Mouse (Mus musculus): Measurements from ENCODE around the gene Myrf. TPM values are rescaled to one million over a fixed set of nuclear protein-coding genes. Genes with fewer than 3 reads are reported as not detected.

Gene Myrf
- polyA plus RNA-seq, 1 experiment from 2014 or later = 2.1 TPM

DNA sequence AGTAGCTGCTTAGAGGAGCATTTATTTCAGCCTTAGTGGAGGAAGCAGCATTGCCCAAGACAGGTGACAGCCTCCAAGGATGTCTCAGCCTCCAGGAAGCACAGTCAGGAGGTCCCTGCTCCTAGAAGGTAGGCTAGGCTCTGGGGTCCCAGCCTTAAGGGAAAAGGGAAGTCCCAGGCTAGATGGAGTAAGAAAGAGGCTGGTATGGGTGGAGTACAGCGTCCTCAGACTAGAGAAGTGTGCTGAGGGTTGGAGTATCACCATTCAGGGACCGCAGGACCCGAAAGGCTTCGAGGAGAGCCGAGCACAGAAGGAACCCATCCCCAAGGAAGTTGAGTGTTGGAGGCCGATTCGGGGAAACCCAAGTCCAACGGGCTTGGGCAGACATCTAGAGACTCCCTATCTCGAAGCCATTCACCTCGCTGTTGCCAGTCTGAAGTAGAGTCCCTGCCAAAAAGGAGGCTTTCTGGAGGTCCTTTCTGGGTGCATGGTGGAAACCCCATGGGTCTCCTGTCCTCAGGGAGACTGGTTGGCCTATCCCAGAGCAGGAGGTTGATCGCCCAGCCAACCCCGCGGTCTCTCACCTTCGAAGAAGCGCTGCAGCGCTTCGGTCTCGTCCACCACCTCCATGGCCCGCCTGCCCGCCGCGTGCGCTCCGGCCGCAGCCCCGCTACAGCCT lies 434 bp downstream of the Myrf start:
- Histone ChIP-seq H3K9me3 (0 out of 2 replicates have a peak, but pooled peaks cover 3% of the 10 kb centered on the region), H3K4me1 (replicated peaks) (peaks cover 43% of the 10 kb centered on the region), H3K27me3 (ENCODE audit: insufficient read depth, poor library complexity, severe bottlenecking) (peaks cover 19% of the 10 kb centered on the region), H3K4me3 (peak overlapping the region; percentile 62), H3K27ac (peak overlapping the region; percentile 85), H3K36me3 (no peaks in the 10 kb centered on the region)
- DNase-seq (ENCODE audit: low spot score) = no peak
- WGBS = 4% methylated on average over 26 of the region's 26 CpGs

DNA sequence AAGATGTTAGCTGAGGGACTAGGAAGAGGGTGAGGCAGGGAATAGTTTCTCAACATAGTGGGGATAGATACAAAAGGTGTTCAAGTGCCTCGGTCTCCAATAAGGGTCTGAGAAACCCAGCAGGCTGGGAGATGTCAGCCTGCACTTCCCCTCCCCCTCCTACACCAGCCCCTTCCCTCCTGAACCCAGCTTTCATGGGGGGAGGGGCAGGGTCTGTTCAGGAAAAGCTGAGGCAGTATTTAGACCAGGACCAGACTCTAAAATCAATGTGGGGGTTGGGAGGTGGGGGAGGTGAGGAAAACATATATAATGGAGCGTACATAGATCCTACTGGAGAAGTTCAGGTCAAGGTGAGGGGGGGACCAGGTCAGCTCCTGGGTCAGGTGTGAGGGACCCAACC lies 1.1 kb downstream of the Myrf start:
- H3K27me3 ChIP-seq (ENCODE audit: insufficient read depth, poor library complexity, severe bottlenecking) = peaks cover 19% of the 10 kb centered on the region
- no peaks in the 10 kb centered on the region for H3K36me3 ChIP-seq
- no peak for DNase-seq (ENCODE audit: low spot score)
- no peak overlapping the region for H3K27ac ChIP-seq
- 0 out of 2 replicates have a peak, but pooled peaks cover 3% of the 10 kb centered on the region for H3K9me3 ChIP-seq
- 42% methylated on average over 2 of the region's 2 CpGs for WGBS
- peak overlapping the region; percentile 62; the same call in 1 of the 2 replicates for H3K4me3 ChIP-seq
- peaks cover 43% of the 10 kb centered on the region for H3K4me1 ChIP-seq (replicated peaks)

DNA sequence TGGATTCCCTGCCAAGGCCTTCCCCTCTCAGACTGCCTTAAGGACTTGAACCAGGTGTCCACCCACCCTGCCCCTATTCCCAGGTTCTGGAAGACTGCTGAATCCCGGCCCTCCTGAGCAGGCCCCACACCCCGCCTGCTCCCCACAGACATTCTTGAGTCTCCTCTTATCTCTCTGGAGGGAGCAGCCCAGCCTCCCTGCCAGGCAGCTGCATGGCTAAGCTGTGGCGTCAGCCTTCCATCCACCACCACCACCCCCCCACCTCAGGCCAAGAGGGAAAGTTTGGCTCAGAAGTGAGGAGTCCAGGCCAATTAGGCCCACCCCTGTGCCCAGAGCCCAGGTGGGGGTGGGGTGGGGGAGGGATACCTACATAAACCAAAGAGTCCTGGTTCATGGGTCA lies 2.1 kb downstream of the Myrf start:
- no peak overlapping the region for H3K27ac ChIP-seq
- peaks cover 34% of the 10 kb centered on the region for H3K4me1 ChIP-seq (replicated peaks)
- peaks cover 19% of the 10 kb centered on the region for H3K27me3 ChIP-seq (ENCODE audit: insufficient read depth, poor library complexity, severe bottlenecking)
- no peak overlapping the region for H3K4me3 ChIP-seq
- 62% methylated on average over 3 of the region's 3 CpGs for WGBS
- 0 out of 2 replicates have a peak, but pooled peaks cover 3% of the 10 kb centered on the region for H3K9me3 ChIP-seq
- no peaks in the 10 kb centered on the region for H3K36me3 ChIP-seq
- no peak for DNase-seq (ENCODE audit: low spot score)

DNA sequence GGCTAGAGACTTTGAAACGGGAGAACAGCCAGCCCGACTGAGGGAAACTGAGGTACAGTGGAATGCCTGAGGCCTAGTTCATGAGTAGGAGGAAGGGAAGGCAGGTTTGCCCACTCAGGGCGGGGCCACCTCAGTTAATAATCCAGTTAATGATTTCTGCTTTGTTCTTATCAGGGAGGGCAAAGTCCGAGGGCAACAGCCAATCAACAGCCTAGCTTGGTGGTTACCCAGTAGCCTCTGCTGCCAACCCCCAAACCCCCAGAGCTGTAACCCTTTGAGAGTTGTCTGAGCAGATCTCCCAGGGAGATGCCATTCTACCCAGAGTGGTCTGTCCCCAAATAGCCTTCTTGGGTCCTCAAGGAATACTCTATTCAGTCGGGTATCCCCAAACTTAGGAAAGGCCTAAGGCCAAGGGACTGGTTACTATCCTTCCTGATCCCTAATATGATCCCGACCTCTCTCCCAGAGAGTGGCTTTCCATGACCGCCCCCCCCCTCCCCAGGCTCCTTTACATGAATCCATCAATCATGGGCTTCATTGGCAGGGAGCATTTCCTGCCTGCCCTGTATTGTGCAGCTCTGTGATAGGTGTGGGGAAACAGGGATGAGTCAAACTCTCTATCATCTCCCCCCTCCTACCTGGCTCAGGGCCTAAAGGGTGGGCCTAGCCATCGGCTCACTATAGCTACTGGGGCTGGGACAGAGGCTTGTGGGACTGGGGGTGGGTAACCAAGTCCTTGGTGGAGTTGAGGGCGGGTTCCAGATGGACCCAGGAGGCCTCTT lies 4.6 kb downstream of the Myrf start:
- Histone ChIP-seq H3K27ac (no peak overlapping the region), H3K27me3 (ENCODE audit: insufficient read depth, poor library complexity, severe bottlenecking) (peaks cover 21% of the 10 kb centered on the region), H3K36me3 (no peaks in the 10 kb centered on the region), H3K4me1 (replicated peaks) (peaks cover 44% of the 10 kb centered on the region), H3K4me3 (no peak overlapping the region), H3K9me3 (0 out of 2 replicates have a peak, but pooled peaks cover 3% of the 10 kb centered on the region)
- 88% methylated on average over 9 of the region's 9 CpGs for WGBS
- no peak for DNase-seq (ENCODE audit: low spot score)

DNA sequence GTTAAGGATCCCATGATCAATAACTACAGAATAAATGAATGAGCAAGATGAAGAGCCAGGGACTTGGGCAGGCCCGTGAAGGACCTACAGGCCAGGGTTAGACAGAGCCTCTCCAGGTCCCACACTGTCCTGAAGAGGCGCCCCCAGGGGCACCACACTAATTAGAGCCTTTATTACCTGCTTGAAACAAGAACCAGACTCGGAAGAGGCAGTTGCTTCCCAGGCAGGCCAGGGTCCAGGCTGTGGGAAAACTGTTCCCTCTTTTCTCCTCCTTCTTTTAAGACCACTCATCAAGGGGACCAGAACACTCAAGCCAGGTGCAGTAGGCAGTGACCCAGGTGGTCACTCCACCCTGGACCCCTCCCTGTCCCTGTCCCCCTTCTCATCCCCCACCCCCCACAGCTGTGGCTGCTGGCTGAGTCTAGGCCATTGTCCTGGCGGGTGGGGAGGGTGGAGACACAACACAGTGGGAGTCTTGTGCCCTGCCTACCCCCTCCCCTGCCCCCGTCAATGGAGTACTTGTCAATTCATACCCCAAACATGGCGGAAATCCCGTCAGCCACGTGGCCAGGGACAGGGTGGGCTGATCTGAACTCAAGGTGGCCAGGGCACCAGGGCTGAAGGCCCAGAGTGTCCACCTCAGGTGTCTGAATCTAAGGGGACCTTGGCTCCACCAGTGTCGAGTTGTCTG lies 8.1 kb downstream of the Myrf start:
- H3K4me3 ChIP-seq = no peak overlapping the region
- H3K27me3 ChIP-seq (ENCODE audit: insufficient read depth, poor library complexity, severe bottlenecking) = peaks cover 4% of the 10 kb centered on the region; the same call in 1 of the 2 replicates
- no peaks in the 10 kb centered on the region for H3K36me3 ChIP-seq
- H3K4me1 ChIP-seq (replicated peaks) = peaks cover 41% of the 10 kb centered on the region
- DNase-seq (ENCODE audit: low spot score) = no peak
- no peaks in the 10 kb centered on the region for H3K9me3 ChIP-seq
- WGBS = 30% methylated on average over 9 of the region's 9 CpGs
- H3K27ac ChIP-seq = peak overlapping the region; percentile 50; the same call in 1 of the 2 replicates

DNA sequence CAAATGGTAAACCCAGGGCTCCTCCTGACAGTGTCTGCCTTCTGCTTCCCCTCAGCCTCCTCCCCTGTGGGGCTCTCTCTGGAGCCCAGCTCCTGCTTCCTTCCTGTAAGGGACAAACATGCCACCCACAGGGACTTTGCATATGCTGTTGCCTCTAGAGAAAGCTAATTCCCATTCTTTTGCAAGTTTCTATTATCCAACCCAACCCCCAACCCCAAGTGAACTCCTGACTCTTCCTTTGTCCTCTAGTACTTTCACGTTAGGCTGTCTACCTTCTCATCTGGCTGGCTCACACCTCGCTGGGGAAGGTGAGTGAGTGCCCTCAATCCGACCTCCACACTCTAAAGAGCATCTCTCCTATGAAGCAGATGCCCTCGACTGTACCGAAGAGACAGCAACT lies 8.7 kb downstream of the Myrf start:
- Histone ChIP-seq H3K4me1 (replicated peaks) (peaks cover 41% of the 10 kb centered on the region), H3K4me3 (no peak overlapping the region), H3K27ac (no peak overlapping the region), H3K27me3 (ENCODE audit: insufficient read depth, poor library complexity, severe bottlenecking) (peaks cover 4% of the 10 kb centered on the region; the same call in 1 of the 2 replicates), H3K9me3 (no peaks in the 10 kb centered on the region), H3K36me3 (no peaks in the 10 kb centered on the region)
- 16% methylated on average over 5 of the region's 5 CpGs for WGBS
- no peak for DNase-seq (ENCODE audit: low spot score)

DNA sequence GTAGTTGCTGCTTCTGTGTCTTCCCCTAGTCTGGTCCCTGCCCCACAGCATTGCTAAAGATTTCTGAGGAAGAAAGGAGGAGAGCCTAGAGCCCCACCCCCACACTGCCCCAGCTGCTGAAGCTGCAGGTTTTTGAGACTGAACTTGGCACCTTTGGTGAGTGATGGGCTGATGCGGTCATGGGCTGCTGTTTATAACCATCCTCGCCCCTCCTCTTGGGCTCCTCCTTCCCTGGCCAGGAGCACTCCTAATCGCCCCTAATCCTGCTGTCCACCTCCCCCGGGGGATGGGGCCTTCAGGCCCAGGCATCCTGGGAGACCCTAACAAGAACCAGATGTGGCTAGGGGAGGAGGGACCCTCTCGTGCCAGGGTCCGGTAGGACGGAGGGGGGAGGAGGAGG lies 9.5 kb downstream of the Myrf start:
- peaks cover 41% of the 10 kb centered on the region for H3K4me1 ChIP-seq (replicated peaks)
- H3K4me3 ChIP-seq = no peak overlapping the region
- H3K27ac ChIP-seq = no peak overlapping the region; the same call in 1 of the 2 replicates
- H3K9me3 ChIP-seq = no peaks in the 10 kb centered on the region
- 10% methylated on average over 7 of the region's 7 CpGs for WGBS
- no peaks in the 10 kb centered on the region for H3K36me3 ChIP-seq
- no peak for DNase-seq (ENCODE audit: low spot score)
- peaks cover 4% of the 10 kb centered on the region; the same call in 1 of the 2 replicates for H3K27me3 ChIP-seq (ENCODE audit: insufficient read depth, poor library complexity, severe bottlenecking)

DNA sequence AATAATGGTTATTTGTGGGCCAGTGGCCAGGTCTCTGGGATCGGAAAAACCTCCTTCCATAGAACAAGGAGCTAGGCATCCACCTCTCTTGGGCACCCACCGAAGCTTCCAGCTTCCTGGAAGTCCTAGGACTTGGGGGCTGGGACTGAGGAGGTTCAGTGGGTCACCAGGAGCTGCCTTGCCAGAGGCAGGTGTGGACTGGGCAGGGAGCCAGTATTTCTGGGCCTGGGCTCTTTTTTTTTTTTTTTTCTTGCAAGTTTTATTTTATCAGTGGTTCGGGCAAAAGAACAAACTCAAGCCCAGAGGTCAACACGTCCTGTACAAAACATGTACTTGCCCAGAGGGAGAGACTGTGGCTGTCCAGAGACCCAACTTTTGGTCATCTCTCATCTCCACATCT lies 14.8 kb downstream of the Myrf start:
- Histone ChIP-seq H3K27me3 (ENCODE audit: insufficient read depth, poor library complexity, severe bottlenecking) (peaks cover 3% of the 10 kb centered on the region; the same call in 1 of the 2 replicates), H3K36me3 (no peaks in the 10 kb centered on the region), H3K4me1 (replicated peaks) (peaks cover 53% of the 10 kb centered on the region), H3K4me3 (no peak overlapping the region), H3K27ac (peak overlapping the region; percentile 87), H3K9me3 (no peaks in the 10 kb centered on the region)
- no peak for DNase-seq (ENCODE audit: low spot score)
- 90% methylated on average over 4 of the region's 4 CpGs for WGBS

DNA sequence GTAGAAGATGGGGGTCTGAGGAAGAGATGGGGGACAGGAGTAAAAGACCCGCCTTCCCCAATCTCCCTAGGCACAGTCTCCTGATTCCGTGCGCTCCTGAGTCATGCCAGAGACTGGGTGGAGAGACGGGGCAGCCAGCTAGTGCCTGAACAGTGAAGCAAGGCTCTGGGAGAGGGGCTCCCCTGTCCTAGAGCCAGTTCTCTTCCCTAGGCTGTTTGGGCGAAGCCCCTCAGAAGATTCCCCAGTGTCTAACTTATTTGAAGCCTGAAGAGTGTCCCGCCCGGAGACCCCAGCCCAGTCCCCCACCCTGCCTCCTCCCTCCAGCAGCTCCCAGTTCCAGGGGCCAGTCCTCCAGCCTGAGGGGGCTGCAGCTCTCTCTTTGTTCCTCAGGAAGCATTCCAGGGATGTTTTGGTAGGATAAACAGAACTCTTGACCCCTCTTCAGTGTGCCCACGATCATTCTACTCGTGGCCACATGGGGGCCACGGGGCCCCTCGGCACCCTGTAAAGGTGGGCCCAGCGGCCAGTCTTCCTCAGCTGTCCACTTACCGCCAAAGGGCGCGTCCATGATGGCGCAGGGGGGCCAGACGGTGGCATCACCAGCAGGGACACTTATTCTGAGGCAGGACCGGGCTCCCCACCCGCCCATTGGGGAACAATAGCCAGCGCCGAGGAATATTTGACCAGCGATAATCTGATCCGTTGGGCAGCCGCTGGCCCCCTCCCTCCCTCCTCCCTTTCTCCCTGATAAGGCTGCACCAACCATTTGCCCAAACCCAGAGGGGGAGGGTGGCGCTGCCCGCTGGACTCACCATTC lies 15.7 kb downstream of the Myrf start:
- H3K4me1 ChIP-seq (replicated peaks) = peaks cover 44% of the 10 kb centered on the region
- H3K36me3 ChIP-seq = no peaks in the 10 kb centered on the region
- WGBS = 24% methylated on average over 26 of the region's 26 CpGs
- peak overlapping the region; percentile 87 for H3K27ac ChIP-seq
- no peaks in the 10 kb centered on the region for H3K9me3 ChIP-seq
- peak; percentile 58 for DNase-seq (ENCODE audit: low spot score)
- H3K27me3 ChIP-seq (ENCODE audit: insufficient read depth, poor library complexity, severe bottlenecking) = peaks cover 3% of the 10 kb centered on the region; the same call in 1 of the 2 replicates
- peak overlapping the region; percentile 36 for H3K4me3 ChIP-seq

DNA sequence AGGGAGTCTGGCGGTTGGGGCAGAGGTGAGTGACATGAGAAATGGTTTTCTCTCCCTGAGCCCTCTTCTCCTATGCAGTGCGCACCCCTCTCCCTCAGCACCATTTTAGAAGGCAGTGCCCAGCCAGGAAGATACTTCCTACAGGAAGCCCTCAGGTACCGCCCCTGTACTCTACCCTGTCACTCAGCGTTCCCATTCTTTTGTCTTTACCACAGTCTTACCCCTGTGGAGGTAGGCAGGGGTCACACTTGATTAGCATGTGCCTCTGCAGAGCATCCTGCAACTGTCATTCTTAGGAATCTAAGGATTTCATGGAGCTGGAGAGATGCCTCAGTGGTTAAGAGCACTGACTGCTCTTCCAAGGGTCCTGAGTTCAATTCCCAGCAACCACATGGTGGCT lies 17.0 kb downstream of the Myrf start:
- DNase-seq (ENCODE audit: low spot score) = no peak
- Histone ChIP-seq H3K36me3 (no peaks in the 10 kb centered on the region), H3K4me1 (replicated peaks) (peaks cover 44% of the 10 kb centered on the region), H3K4me3 (no peak overlapping the region), H3K27me3 (ENCODE audit: insufficient read depth, poor library complexity, severe bottlenecking) (0 out of 2 replicates have a peak, but pooled peaks cover 3% of the 10 kb centered on the region), H3K27ac (no peak overlapping the region), H3K9me3 (no peaks in the 10 kb centered on the region)
- 68% methylated on average over 4 of the region's 4 CpGs for WGBS

DNA sequence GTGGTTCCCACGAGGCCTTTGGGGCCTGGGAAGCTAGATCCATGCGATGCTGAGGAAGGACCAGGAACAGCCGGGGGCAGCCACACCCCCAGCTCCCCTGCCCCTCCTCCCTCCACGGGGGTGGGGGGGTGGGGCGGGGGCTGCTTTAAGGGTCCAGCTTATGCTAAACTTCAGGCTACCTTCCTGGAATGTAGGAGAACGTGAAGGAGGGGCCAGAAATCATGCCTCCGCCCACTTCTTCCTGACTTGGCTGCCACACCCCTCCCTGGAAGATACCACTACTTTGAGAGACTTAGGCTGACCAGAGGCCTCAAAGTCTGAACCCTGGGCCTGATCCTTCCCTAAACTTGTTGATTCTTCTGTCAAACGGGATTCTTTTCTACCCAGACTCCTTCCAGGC lies 17.9 kb downstream of the Myrf start:
- Histone ChIP-seq H3K9me3 (no peaks in the 10 kb centered on the region), H3K27ac (0 out of 2 replicates have a peak overlapping the region, but pooled peaks have one; percentile 8), H3K36me3 (no peaks in the 10 kb centered on the region), H3K27me3 (ENCODE audit: insufficient read depth, poor library complexity, severe bottlenecking) (0 out of 2 replicates have a peak, but pooled peaks cover 3% of the 10 kb centered on the region), H3K4me3 (no peak overlapping the region), H3K4me1 (replicated peaks) (peaks cover 42% of the 10 kb centered on the region)
- 50% methylated on average over 8 of the region's 8 CpGs for WGBS
- DNase-seq (ENCODE audit: low spot score) = no peak

DNA sequence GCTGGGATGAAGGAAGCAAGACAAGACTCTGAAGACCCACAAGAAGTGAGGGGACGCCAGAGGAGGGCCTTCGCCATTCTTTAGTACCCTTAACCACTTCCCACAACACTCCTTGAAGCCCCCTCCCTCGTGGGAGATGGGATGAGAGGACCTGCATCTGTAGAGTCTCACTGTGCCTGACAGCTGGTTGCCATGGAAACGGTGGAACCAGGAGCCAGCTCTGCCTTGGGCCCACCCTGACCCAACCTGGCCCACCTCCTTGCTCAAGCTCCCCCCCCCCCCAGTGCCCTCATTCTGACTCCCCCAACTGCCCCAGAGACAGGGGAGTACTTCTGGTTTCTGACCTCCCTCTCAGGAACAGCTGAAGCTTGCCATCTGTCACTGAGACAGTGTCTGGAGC lies 19.0 kb downstream of the Myrf start:
- no peak overlapping the region for H3K27ac ChIP-seq
- H3K36me3 ChIP-seq = no peaks in the 10 kb centered on the region
- H3K27me3 ChIP-seq (ENCODE audit: insufficient read depth, poor library complexity, severe bottlenecking) = 0 out of 2 replicates have a peak, but pooled peaks cover 3% of the 10 kb centered on the region
- WGBS = 68% methylated on average over 4 of the region's 4 CpGs
- DNase-seq (ENCODE audit: low spot score) = no peak
- H3K4me3 ChIP-seq = no peak overlapping the region
- H3K4me1 ChIP-seq (replicated peaks) = peaks cover 42% of the 10 kb centered on the region
- H3K9me3 ChIP-seq = no peaks in the 10 kb centered on the region
